Mouse (Mus musculus) heart, postnatal 0 days (tissue): ENCODE data around the gene Tcf25.

Experiments
- CTCF ChIP-seq: IDR thresholded peaks from 2 replicates; pipeline ENCODE4 v1.5.1; 2016; ENCODE audit warnings: antibody characterized with exemption, control low read depth, low read depth
- EP300 ChIP-seq: IDR thresholded peaks from 2 replicates; pipeline ENCODE4 v1.6.1; 2016; ENCODE audit warnings: antibody characterized with exemption, low read depth

DNA sequence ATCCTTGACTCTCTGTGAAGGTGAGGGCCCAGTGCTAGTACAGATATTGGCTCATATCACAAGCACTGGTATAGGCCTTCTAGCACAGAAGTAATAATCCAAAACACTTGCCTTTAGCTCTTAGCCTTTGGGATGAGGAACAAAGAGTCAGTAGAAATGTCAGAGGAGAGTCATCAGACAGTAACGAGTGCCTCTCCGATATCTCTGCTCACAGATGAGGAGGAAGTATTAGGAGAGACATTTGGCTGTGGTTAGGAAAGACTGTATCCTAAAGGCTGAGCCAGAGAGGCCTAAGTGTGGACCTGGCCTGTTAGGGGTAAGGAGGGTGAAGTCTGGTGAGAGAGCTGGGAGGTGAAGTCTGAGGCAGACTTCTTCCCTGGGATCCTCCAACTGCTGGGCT, 68.2 kb downstream of the Tcf25 start:
- TF ChIP-seq CTCF: no peak
- no peak for TF ChIP-seq EP300
